Mouse (Mus musculus) hindbrain, embryonic 11.5 days (tissue): ENCODE data around the gene Agmo. TPM values are rescaled to one million over a fixed set of nuclear protein-coding genes. Genes with fewer than 3 reads are reported as not detected.

Experiments used
- ATAC-seq: fragments of 200-750 bp; cut with Nextera tagmentation; 2 replicates; pipeline ENCODE4 v1.8.0; 2017; ENCODE audit warnings: mild to moderate bottlenecking, moderate TSS enrichment, moderate library complexity; ENCODE audit not compliant: low FRiP score
- DNase-seq: peaks from one replicate; pipeline ENCODE4 v3.0.0-alpha.2; 2015; ENCODE audit warnings: low spot score
- H3K27ac ChIP-seq: fragments of 300-500 bp; sonication (generic); 2 replicates; pipeline ENCODE4 v1.5.1; 2014; ENCODE audit warnings: mild to moderate bottlenecking, low read depth, low read length
- H3K27me3 ChIP-seq: fragments of 300-500 bp; sonication (generic); 2 replicates; pipeline ENCODE4 v1.6.1; 2014; ENCODE audit warnings: mild to moderate bottlenecking, low read length, moderate library complexity, mixed read lengths; ENCODE audit not compliant: control insufficient read depth, insufficient read depth
- H3K36me3 ChIP-seq: fragments of 300-500 bp; sonication (generic); 2 replicates; pipeline ENCODE4 v1.6.1; 2014; ENCODE audit warnings: mild to moderate bottlenecking, low read length, moderate library complexity, mixed read lengths; ENCODE audit not compliant: control insufficient read depth, insufficient read depth
- H3K4me1 ChIP-seq: fragments of 300-500 bp; sonication (generic); replicated peaks from 2 replicates; pipeline ENCODE4 v1.6.1; 2014; ENCODE audit warnings: low read length, mixed read lengths; ENCODE audit not compliant: control insufficient read depth, insufficient read depth
- H3K4me2 ChIP-seq: fragments of 300-500 bp; sonication (generic); replicated peaks from 2 replicates; pipeline ENCODE4 v1.6.1; 2014; ENCODE audit warnings: mild to moderate bottlenecking, low read depth, low read length
- H3K4me3 ChIP-seq: fragments of 300-500 bp; sonication (generic); 2 replicates; pipeline ENCODE4 v1.5.1; 2014; ENCODE audit warnings: low read depth, low read length
- H3K9ac ChIP-seq: fragments of 300-500 bp; sonication (generic); 2 replicates; pipeline ENCODE4 v1.6.1; 2014; ENCODE audit warnings: low read depth, low read length
- H3K9me3 ChIP-seq: fragments of 300-500 bp; sonication (generic); 2 replicates; pipeline ENCODE4 v1.6.1; 2016; ENCODE audit warnings: low read length; ENCODE audit not compliant: control insufficient read depth
- WGBS: fragments of 180-500 bp; shearing (Covaris S2); extraction: QIAGEN DNeasy Blood & Tissue Kit; methylation state at CpG from one replicate; pipeline ENCODE4 v1.1.7; 2014; 5-methylcytosine and 5-hydroxymethylcytosine counted together
- polyA plus RNA-seq: library from polyadenylated mRNA; unstranded; fragments of >200 nt; fragmentation: Nextera tagmentation; extraction: Ambion mirVana; gene quantifications from 2 replicates; pipeline ENCODE4 v1.2.1, GENCODE M21; 2014

Gene Agmo
- polyA plus RNA-seq, 1 experiment from 2014 or later = 0.71 TPM

- Histone ChIP-seq H3K36me3 (no peaks in the 10 kb centered on the region), H3K4me3 (no peak overlapping the region), H3K27ac (no peak overlapping the region), H3K9ac (no peak overlapping the region), H3K27me3 (no peaks in the 10 kb centered on the region), H3K9me3 (no peaks in the 10 kb centered on the region), H3K4me2 (no peak overlapping the region), H3K4me1 (no peaks in the 10 kb centered on the region)
- ATAC-seq (no peak), DNase-seq (no peak)
- 58% methylated on average over 5 of the region's 5 CpGs for WGBS
These were observed 104.3 kb downstream of the Agmo start for GRCm38 (mm10) chr12:37345696-37346095.

- Histone ChIP-seq H3K9ac (no peak overlapping the region), H3K9me3 (no peaks in the 10 kb centered on the region), H3K4me2 (no peak overlapping the region), H3K36me3 (no peaks in the 10 kb centered on the region), H3K4me3 (no peak overlapping the region), H3K4me1 (no peaks in the 10 kb centered on the region), H3K27me3 (no peaks in the 10 kb centered on the region), H3K27ac (no peak overlapping the region)
- WGBS = 78% methylated on average over 3 of the region's 3 CpGs
- no peak for DNase-seq
- no peak for ATAC-seq
These were observed 150.9 kb downstream of the Agmo start for GRCm38 (mm10) chr12:37392316-37392715.

GRCm38 (mm10) chr12:37402541-37402940, 161.1 kb downstream of the Agmo start:
- ATAC-seq = no peak

GRCm38 (mm10) chr12:37426350-37426749, 184.9 kb downstream of the Agmo start:
- no peak overlapping the region for H3K9ac ChIP-seq
- DNase-seq (no peak), ATAC-seq (no peak)
- H3K4me2 ChIP-seq = no peak overlapping the region
- no peaks in the 10 kb centered on the region for H3K4me1 ChIP-seq
- no peak overlapping the region for H3K4me3 ChIP-seq
- no peaks in the 10 kb centered on the region for H3K27me3 ChIP-seq
- H3K36me3 ChIP-seq = no peaks in the 10 kb centered on the region
- H3K9me3 ChIP-seq = no peaks in the 10 kb centered on the region
- no peak overlapping the region for H3K27ac ChIP-seq
- WGBS = 87% methylated on average over 5 of the region's 5 CpGs

More at GRCm38 (mm10) chr12:37402541-37402940, 161.1 kb downstream of the Agmo start:
- Histone ChIP-seq H3K27ac (no peak overlapping the region), H3K9ac (no peak overlapping the region), H3K4me2 (no peak overlapping the region), H3K36me3 (no peaks in the 10 kb centered on the region), H3K9me3 (no peaks in the 10 kb centered on the region), H3K4me1 (no peaks in the 10 kb centered on the region), H3K4me3 (no peak overlapping the region), H3K27me3 (no peaks in the 10 kb centered on the region)
- DNase-seq = no peak
- 90% methylated on average over 6 of the region's 6 CpGs for WGBS

GRCm38 (mm10) chr12:37426750-37427149, 185.3 kb downstream of the Agmo start:
- 55% methylated on average over 5 of the region's 5 CpGs for WGBS
- Histone ChIP-seq H3K4me1 (no peaks in the 10 kb centered on the region), H3K4me3 (no peak overlapping the region), H3K36me3 (no peaks in the 10 kb centered on the region), H3K27ac (no peak overlapping the region), H3K9ac (no peak overlapping the region), H3K4me2 (no peak overlapping the region), H3K9me3 (no peaks in the 10 kb centered on the region), H3K27me3 (no peaks in the 10 kb centered on the region)
- no peak; the same call in 1 of the 2 replicates for ATAC-seq
- no peak for DNase-seq

GRCm38 (mm10) chr12:37434466-37434865, 193.0 kb downstream of the Agmo start:
- ATAC-seq = no peak
- Histone ChIP-seq H3K9me3 (no peaks in the 10 kb centered on the region), H3K36me3 (no peaks in the 10 kb centered on the region), H3K27me3 (no peaks in the 10 kb centered on the region), H3K4me2 (no peak overlapping the region), H3K4me3 (no peak overlapping the region), H3K4me1 (no peaks in the 10 kb centered on the region), H3K27ac (no peak overlapping the region), H3K9ac (no peak overlapping the region)
- no peak for DNase-seq
- WGBS = 85% methylated on average over 1 of the region's 1 CpGs

- H3K4me3 ChIP-seq = no peak overlapping the region
- ATAC-seq (no peak), DNase-seq (no peak)
- H3K27me3 ChIP-seq = no peaks in the 10 kb centered on the region
- no peaks in the 10 kb centered on the region for H3K9me3 ChIP-seq
- H3K4me2 ChIP-seq = no peak overlapping the region
- WGBS = 79% methylated on average over 3 of the region's 3 CpGs
- H3K4me1 ChIP-seq = no peaks in the 10 kb centered on the region
- H3K27ac ChIP-seq = no peak overlapping the region
- no peaks in the 10 kb centered on the region for H3K36me3 ChIP-seq
- H3K9ac ChIP-seq = no peak overlapping the region
These were observed 201.1 kb downstream of the Agmo start for GRCm38 (mm10) chr12:37442486-37443013.

- Histone ChIP-seq H3K36me3 (no peaks in the 10 kb centered on the region), H3K27me3 (no peaks in the 10 kb centered on the region), H3K27ac (no peak overlapping the region), H3K9ac (no peak overlapping the region), H3K9me3 (no peaks in the 10 kb centered on the region), H3K4me2 (no peak overlapping the region), H3K4me1 (no peaks in the 10 kb centered on the region), H3K4me3 (no peak overlapping the region)
- WGBS = 87% methylated on average over 9 of the region's 9 CpGs
- DNase-seq (no peak), ATAC-seq (no peak)
These were observed 203.8 kb downstream of the Agmo start for GRCm38 (mm10) chr12:37445255-37445654.

- no peaks in the 10 kb centered on the region for H3K36me3 ChIP-seq
- no peaks in the 10 kb centered on the region for H3K9me3 ChIP-seq
- no peaks in the 10 kb centered on the region for H3K27me3 ChIP-seq
- no peak overlapping the region for H3K4me3 ChIP-seq
- no peaks in the 10 kb centered on the region for H3K4me1 ChIP-seq
- WGBS = 52% methylated on average over 2 of the region's 2 CpGs
- ATAC-seq (no peak), DNase-seq (no peak)
- no peak overlapping the region for H3K9ac ChIP-seq
- H3K27ac ChIP-seq = no peak overlapping the region
- H3K4me2 ChIP-seq = no peak overlapping the region
These were observed 208.2 kb downstream of the Agmo start for GRCm38 (mm10) chr12:37449597-37449996.
